Mouse (Mus musculus): ENCODE results near the gene Zbed4. TPM values are rescaled to one million over a fixed set of nuclear protein-coding genes. Genes with fewer than 3 reads are reported as not detected.

The Zbed4 gene
- polyA plus RNA-seq, 1 experiment from 2014 or later = 13.4 TPM

DNA sequence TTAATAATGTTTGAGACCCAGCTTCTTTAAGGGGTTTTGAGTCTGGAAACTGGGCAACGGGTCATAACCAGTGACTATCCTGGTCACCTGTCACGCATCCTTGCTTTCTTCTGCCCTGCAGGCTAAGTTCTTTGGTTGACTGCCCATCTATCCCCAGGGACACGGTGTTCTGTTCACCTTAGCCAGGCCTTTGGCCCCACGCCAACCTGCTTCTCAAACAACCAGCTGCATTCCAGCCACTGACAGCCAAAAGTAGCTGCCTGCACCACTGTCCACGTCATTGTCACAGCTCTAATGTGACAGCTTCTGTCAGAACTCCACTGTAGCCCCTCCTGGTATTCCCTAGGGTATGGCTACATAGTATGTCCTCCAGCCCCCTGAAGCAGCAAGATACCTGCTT is 80.0 kb downstream of the Zbed4 start:
- peak; percentile 26 for ATAC-seq (ENCODE audit: insufficient number of reproducible peaks, insufficient read depth, low FRiP score, low read depth)
- no peaks in the 10 kb centered on the region for H3K27me3 ChIP-seq (ENCODE audit: control insufficient read depth, insufficient read depth, low read length)
- no peak overlapping the region for H3K4me3 ChIP-seq (ENCODE audit: control insufficient read depth in 1 of 2, insufficient read depth in 1 of 2, low read depth in 1 of 2, low read length in 2 of 2)
- WGBS = 24% methylated on average over 5 of the region's 5 CpGs
- peak overlapping the region; percentile 18; the same call in 1 of the 2 replicates for H3K4me2 ChIP-seq (ENCODE audit: low read length)
- H3K36me3 ChIP-seq (ENCODE audit: control insufficient read depth, insufficient read depth, low read length) = peaks cover 6% of the 10 kb centered on the region
- H3K9me3 ChIP-seq (ENCODE audit: control insufficient read depth, low read length) = no peaks in the 10 kb centered on the region
- peaks cover 33 to 44% of the 10 kb centered on the region in 2 experiments for H3K4me1 ChIP-seq (ENCODE audit: control insufficient read depth in 2 of 2, insufficient read depth in 2 of 2, low read length in 2 of 2)
- peak overlapping the region; percentile 78 to 84 for H3K27ac ChIP-seq (replicated peaks in 1 of 2; ENCODE audit: control insufficient read depth in 1 of 2, insufficient read depth in 1 of 2, low read depth in 2 of 2, low read length in 2 of 2)
- H3K9ac ChIP-seq (ENCODE audit: low read length) = 0 out of 2 replicates have a peak overlapping the region, but pooled peaks have one; percentile 11

- Histone ChIP-seq H3K4me2 (ENCODE audit: low read length) (no peak overlapping the region), H3K4me1 (ENCODE audit: control insufficient read depth in 2 of 2, insufficient read depth in 2 of 2, low read length in 2 of 2) (peaks cover 36 to 47% of the 10 kb centered on the region in 2 experiments), H3K9ac (ENCODE audit: low read length) (no peak overlapping the region), H3K27me3 (ENCODE audit: control insufficient read depth, insufficient read depth, low read length) (no peaks in the 10 kb centered on the region), H3K27ac (replicated peaks in 1 of 2; ENCODE audit: control insufficient read depth in 1 of 2, insufficient read depth in 1 of 2, low read depth in 2 of 2, low read length in 2 of 2) (peak overlapping the region in 1 of 2 experiments; percentile 84; a peak in 1 of 4 replicates), H3K4me3 (ENCODE audit: control insufficient read depth in 1 of 2, insufficient read depth in 1 of 2, low read depth in 1 of 2, low read length in 2 of 2) (no peak overlapping the region), H3K36me3 (ENCODE audit: control insufficient read depth, insufficient read depth, low read length) (no peaks in the 10 kb centered on the region), H3K9me3 (ENCODE audit: control insufficient read depth, low read length) (no peaks in the 10 kb centered on the region)
- WGBS = 82% methylated on average over 9 of the region's 9 CpGs
- no peak for ATAC-seq (ENCODE audit: insufficient number of reproducible peaks, insufficient read depth, low FRiP score, low read depth)
Observed at GRCm38 (mm10) chr15:88832536-88832935, 81.1 kb downstream of the Zbed4 start.

Other genes with a start within 250 kb of the Zbed4 start
- gene Zdhhc25, start 151.4 kb upstream of the Zbed4 start, polyA plus RNA-seq (2014; fragmentation: Nextera tagmentation; extraction: Ambion mirVana) = not detected in 2 replicates
- 15.3 TPM in 2 replicates for gene Brd1, start 17.4 kb upstream of the Zbed4 start, polyA plus RNA-seq (2014; fragmentation: Nextera tagmentation; extraction: Ambion mirVana)
- 9.9 and 10.9 TPM in 2 replicates for gene Alg12, start 67.7 kb downstream of the Zbed4 start, polyA plus RNA-seq (2014; fragmentation: Nextera tagmentation; extraction: Ambion mirVana)
- gene Creld2, start 68.0 kb downstream of the Zbed4 start, polyA plus RNA-seq (2014; fragmentation: Nextera tagmentation; extraction: Ambion mirVana) = 46.3 and 53.1 TPM in 2 replicates
- 42.3 and 47.1 TPM in 2 replicates for gene Pim3, start 110.5 kb downstream of the Zbed4 start, polyA plus RNA-seq (2014; fragmentation: Nextera tagmentation; extraction: Ambion mirVana)
- not detected in 2 replicates for gene Ttll8, start 202.8 kb downstream of the Zbed4 start, polyA plus RNA-seq (2014; fragmentation: Nextera tagmentation; extraction: Ambion mirVana)
- not detected in 2 replicates for gene Mlc1, start 227.3 kb downstream of the Zbed4 start, polyA plus RNA-seq (2014; fragmentation: Nextera tagmentation; extraction: Ambion mirVana)
- gene Mov10l1, start 231.2 kb downstream of the Zbed4 start, polyA plus RNA-seq (2014; fragmentation: Nextera tagmentation; extraction: Ambion mirVana) = 86.2 and 92.8 TPM in 2 replicates